Mouse (Mus musculus) liver, postnatal 0 days (tissue): ENCODE data around the gene Nanos3. TPM values are rescaled to one million over a fixed set of nuclear protein-coding genes. Genes with fewer than 3 reads are reported as not detected.
A peak's percentile ranks its signal among the peaks of the same experiment; 100 is the strongest.

Source experiments
- ATAC-seq: fragments of 200-750 bp; cut with Nextera tagmentation; 2 replicates; pipeline ENCODE4 v1.8.0; 2017; ENCODE audit warnings: mild to moderate bottlenecking, moderate library complexity
- DNase-seq: peaks from one replicate; pipeline ENCODE4 v3.0.0-alpha.2; 2016
- H3K27ac ChIP-seq: fragments of 300-500 bp; sonication (generic); 2 replicates; pipeline ENCODE4 v1.5.1; 2014; ENCODE audit warnings: antibody characterized with exemption, moderate library complexity, mild to moderate bottlenecking, low read depth
- H3K27me3 ChIP-seq: fragments of 300-500 bp; sonication (generic); 2 replicates; pipeline ENCODE4 v1.6.1; 2014; ENCODE audit warnings: low read length, control low read depth, mixed read lengths; ENCODE audit not compliant: insufficient read depth
- H3K36me3 ChIP-seq: fragments of 300-500 bp; sonication (generic); replicated peaks from 2 replicates; pipeline ENCODE4 v1.6.1; 2014; ENCODE audit warnings: mild to moderate bottlenecking, control low read depth, low read length, moderate library complexity, mixed read lengths; ENCODE audit not compliant: insufficient read depth
- H3K4me1 ChIP-seq: fragments of 300-500 bp; sonication (generic); 2 replicates; pipeline ENCODE4 v1.6.1; 2014; ENCODE audit warnings: antibody characterized with exemption, mild to moderate bottlenecking, control low read depth; ENCODE audit not compliant: insufficient read depth
- H3K4me2 ChIP-seq: fragments of 300-500 bp; sonication (generic); 2 replicates; pipeline ENCODE4 v1.6.1; 2014; ENCODE audit warnings: low read depth, mild to moderate bottlenecking, low read length, moderate library complexity, mixed read lengths
- H3K4me3 ChIP-seq: fragments of 300-500 bp; sonication (generic); 2 replicates; pipeline ENCODE4 v1.5.1; 2014; ENCODE audit warnings: low read depth, low read length
- H3K9ac ChIP-seq: fragments of 300-500 bp; sonication (generic); replicated peaks from 2 replicates; pipeline ENCODE4 v1.6.1; 2014; ENCODE audit warnings: mild to moderate bottlenecking, moderate library complexity
- H3K9me3 ChIP-seq: fragments of 300-500 bp; sonication (generic); 2 replicates; pipeline ENCODE4 v1.6.1; 2016; ENCODE audit warnings: mild to moderate bottlenecking, control low read depth, low read length, mixed read lengths
- CTCF ChIP-seq: sonication (generic); IDR thresholded peaks from 2 replicates; pipeline ENCODE4 v1.5.1; 2016; ENCODE audit warnings: antibody characterized with exemption, low read depth
- EP300 ChIP-seq: IDR thresholded peaks from 2 replicates; pipeline ENCODE4 v1.6.1; 2016; ENCODE audit warnings: antibody characterized with exemption, low read depth, mild to moderate bottlenecking
- WGBS: fragments of 180-500 bp; shearing (Covaris S2); extraction: QIAGEN DNeasy Blood & Tissue Kit; methylation state at CpG from one replicate; pipeline ENCODE4 v1.1.7; 2014; ENCODE audit not compliant: insufficient replicate concordance; 5-methylcytosine and 5-hydroxymethylcytosine counted together
- polyA plus RNA-seq: library from polyadenylated mRNA; unstranded; fragments of >200 nt; fragmentation: Nextera tagmentation; extraction: Ambion mirVana; gene quantifications from 2 replicates; pipeline ENCODE4 v1.2.1, GENCODE M21; 2015

Nanos3 gene
- polyA plus RNA-seq, 1 experiment from 2014 or later: 0.34 TPM

DNA sequence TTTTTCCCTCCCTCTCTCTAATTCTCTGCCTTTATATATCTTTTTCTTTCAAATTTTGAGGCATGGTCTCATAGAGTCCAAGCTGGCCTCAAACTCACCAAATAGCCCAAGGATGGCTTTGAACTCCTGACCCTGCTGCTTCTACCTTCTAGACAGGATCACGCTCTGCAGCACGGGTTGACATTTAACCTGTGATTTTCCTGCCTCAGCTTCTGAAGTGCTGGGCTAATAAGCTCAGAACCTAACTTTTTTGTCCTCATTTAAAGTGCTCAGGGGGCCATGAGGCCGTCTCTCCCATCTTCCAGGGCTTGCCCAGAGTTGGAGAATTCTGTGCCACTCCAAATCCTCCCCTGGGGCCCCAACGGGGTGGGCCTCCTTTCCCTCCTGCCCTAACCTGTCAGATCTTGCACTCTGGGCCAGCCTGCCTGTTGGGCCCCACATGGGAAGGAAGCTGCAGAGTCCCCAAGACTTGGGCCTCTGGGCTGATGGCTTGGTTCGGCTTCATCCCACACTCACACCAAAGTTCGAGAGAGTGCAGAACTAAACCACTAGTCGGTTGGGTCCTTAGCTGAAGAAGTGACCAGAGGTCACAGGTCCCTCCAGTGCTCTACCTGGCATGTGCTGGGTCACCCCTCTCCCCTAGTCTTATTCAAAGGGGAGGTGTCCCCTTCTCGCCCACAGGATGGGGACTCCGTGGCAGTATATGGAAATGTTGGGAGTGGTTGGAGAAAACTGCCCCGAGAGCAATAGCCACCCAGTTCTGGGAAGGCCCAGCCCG lies 14.5 kb upstream of the Nanos3 start:
- WGBS: 44% methylated on average over 11 of the region's 11 CpGs
- no peak for ATAC-seq
- H3K9me3 ChIP-seq: no peaks in the 10 kb centered on the region
- peak overlapping the region; percentile 79; the same call in 1 of the 2 replicates for H3K27ac ChIP-seq
- no peak overlapping the region for H3K4me3 ChIP-seq
- H3K4me2 ChIP-seq: no peak overlapping the region
- DNase-seq: no peak
- H3K27me3 ChIP-seq: peaks cover 9% of the 10 kb centered on the region; the same call in 1 of the 2 replicates
- H3K4me1 ChIP-seq: peaks cover 64% of the 10 kb centered on the region
- H3K36me3 ChIP-seq: no peaks in the 10 kb centered on the region
- no peak for TF ChIP-seq EP300
- no peak for TF ChIP-seq CTCF
- no peak overlapping the region for H3K9ac ChIP-seq

DNA sequence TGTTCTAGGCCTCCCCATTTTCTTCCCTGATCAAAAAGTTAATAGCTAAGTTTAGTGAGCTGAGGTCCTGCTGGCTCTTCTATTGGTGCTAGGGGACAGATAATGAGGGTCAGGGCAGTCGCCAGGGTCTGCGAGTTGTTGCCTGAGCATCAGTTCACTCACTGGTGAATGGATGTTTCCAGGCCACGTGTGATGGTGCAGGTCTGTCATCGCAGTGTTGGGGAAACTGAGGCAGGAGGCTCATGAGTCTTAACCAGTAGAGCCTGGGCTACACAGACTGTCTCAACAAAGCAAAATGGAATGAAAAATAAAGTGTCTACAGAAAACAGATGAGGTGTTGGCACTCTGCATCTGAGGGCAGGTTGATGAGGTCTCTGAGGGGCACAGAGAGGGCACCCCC lies 13.9 kb upstream of the Nanos3 start:
- Histone ChIP-seq H3K36me3 (no peaks in the 10 kb centered on the region), H3K4me1 (peaks cover 61% of the 10 kb centered on the region), H3K9me3 (no peaks in the 10 kb centered on the region), H3K4me2 (peak overlapping the region; percentile 80), H3K4me3 (no peak overlapping the region), H3K9ac (no peak overlapping the region), H3K27ac (peak overlapping the region; percentile 79), H3K27me3 (peaks cover 9% of the 10 kb centered on the region; the same call in 1 of the 2 replicates)
- no peak for TF ChIP-seq CTCF
- no peak for TF ChIP-seq EP300
- ATAC-seq: no peak
- 42% methylated on average over 4 of the region's 4 CpGs for WGBS
- no peak for DNase-seq

- Histone ChIP-seq H3K36me3 (no peaks in the 10 kb centered on the region), H3K27me3 (peaks cover 9% of the 10 kb centered on the region; the same call in 1 of the 2 replicates), H3K4me1 (peaks cover 55% of the 10 kb centered on the region), H3K9ac (peak overlapping the region; percentile 65), H3K9me3 (no peaks in the 10 kb centered on the region), H3K4me2 (peak overlapping the region; percentile 80), H3K4me3 (peak overlapping the region; percentile 44), H3K27ac (peak overlapping the region; percentile 79)
- DNase-seq (peak; percentile 94), ATAC-seq (peak; percentile 85)
- TF ChIP-seq CTCF (no peak), EP300 (no peak)
- WGBS: under 1% methylated on average over 29 of the region's 30 CpGs
These were observed 13.1 kb upstream of the Nanos3 start for GRCm38 (mm10) chr8:84197922-84198774.

DNA sequence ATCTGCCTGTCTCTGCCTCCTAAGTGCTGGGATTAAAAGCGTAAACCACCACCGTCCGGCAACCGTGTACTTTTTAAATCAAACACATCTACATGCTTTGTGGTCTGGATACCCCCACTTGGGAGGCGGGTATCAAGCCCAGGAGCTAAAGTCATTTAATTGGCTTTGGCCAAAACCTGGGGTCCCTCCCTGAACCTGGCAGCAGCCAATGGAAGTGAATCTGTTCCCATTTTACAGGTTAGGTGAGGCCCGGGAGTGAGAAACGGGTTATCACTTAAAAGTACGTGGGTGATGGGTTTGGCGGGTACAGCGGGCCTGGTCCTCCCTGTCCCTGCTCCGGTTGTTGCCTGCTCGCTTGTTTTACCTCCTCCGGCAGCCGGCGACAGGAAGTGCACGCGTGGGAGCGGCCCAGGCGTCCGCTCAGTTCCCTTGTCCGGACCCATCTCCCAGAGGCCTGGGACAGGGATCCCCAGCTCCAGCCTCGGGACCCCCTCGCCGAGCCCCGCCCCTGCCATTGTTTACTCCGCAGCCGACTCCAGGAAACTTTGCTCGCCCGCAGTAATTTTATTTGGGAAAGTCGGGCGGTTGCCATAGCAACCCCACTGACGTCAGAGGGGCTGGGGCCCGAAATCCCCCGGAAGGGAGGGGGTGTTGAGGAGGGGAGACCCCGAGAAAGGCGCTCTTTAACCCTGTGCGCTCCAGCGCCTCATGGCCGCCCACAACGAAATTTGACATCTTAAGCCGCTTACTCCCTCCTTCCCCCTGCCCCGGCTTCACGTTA lies 12.3 kb upstream of the Nanos3 start:
- ATAC-seq: peak; percentile 7; the same call in 1 of the 2 replicates

GRCm38 (mm10) chr8:84194224-84194743 lies 9.3 kb upstream of the Nanos3 start:
- Histone ChIP-seq H3K27me3 (no peaks in the 10 kb centered on the region), H3K4me1 (peaks cover 38% of the 10 kb centered on the region), H3K4me2 (no peak overlapping the region), H3K9ac (no peak overlapping the region), H3K9me3 (no peaks in the 10 kb centered on the region), H3K36me3 (no peaks in the 10 kb centered on the region), H3K4me3 (no peak overlapping the region), H3K27ac (no peak overlapping the region)
- DNase-seq (no peak), ATAC-seq (no peak)
- TF ChIP-seq EP300: no peak
- no peak for TF ChIP-seq CTCF
- 81% methylated on average over 3 of the region's 3 CpGs for WGBS

More for the DNA sequence above, 12.3 kb upstream of the Nanos3 start:
- H3K27ac ChIP-seq: peak overlapping the region; percentile 79
- no peaks in the 10 kb centered on the region for H3K9me3 ChIP-seq
- H3K36me3 ChIP-seq: no peaks in the 10 kb centered on the region
- 6% methylated on average over 43 of the region's 43 CpGs for WGBS
- peak; percentile 73 for DNase-seq
- H3K4me2 ChIP-seq: peak overlapping the region; percentile 80
- H3K9ac ChIP-seq: peak overlapping the region; percentile 65
- peaks cover 9% of the 10 kb centered on the region; the same call in 1 of the 2 replicates for H3K27me3 ChIP-seq
- peak overlapping the region; percentile 44 for H3K4me3 ChIP-seq
- H3K4me1 ChIP-seq: peaks cover 54% of the 10 kb centered on the region
- TF ChIP-seq CTCF (no peak), EP300 (peak; percentile 26; the same call in 1 of the 2 replicates)
